12 mouse cellular contexts compared by ENCODE assay signal in genomic region chr2:172958579-172958978, GRCm38 (mm10). TPM values are rescaled to one million over a fixed set of nuclear protein-coding genes. Genes with fewer than 3 reads are reported as not detected.
DNase-seq lines count a peak whose midpoint lies in the region; ATAC-seq lines count a peak whose summit lies in the region.
"Had no signal": no experiment of that assay in that cellular context is flagged by ENCODE, and none has a peak within 500 bp of the region (broad histone marks: within the 10 kb centered on the region; RNA-seq: fewer than 3 reads in every experiment).

No protein-coding gene starts in this region.

- no peaks in the 10 kb centered on the region for H3K36me3 ChIP-seq in kidney, embryonic 15.5 days
- H3K36me3 ChIP-seq in embryonic facial prominence, embryonic 11.5 days (replicated peaks; ENCODE audit: control insufficient read depth, insufficient read depth, low read depth, low read length): no peaks in the 10 kb centered on the region
- H3K36me3 ChIP-seq in hindbrain, embryonic 11.5 days (ENCODE audit: control insufficient read depth, insufficient read depth, low read length): no peaks in the 10 kb centered on the region
- no peaks in the 10 kb centered on the region for H3K36me3 ChIP-seq in midbrain, embryonic 14.5 days (ENCODE audit: control insufficient read depth, insufficient read depth, low read length)
- H3K36me3 ChIP-seq: heart, embryonic 12.5 days had no signal

- peak; percentile 82 for ATAC-seq in kidney, embryonic 15.5 days (replicated peaks; ENCODE audit: low FRiP score)
- peak; percentile 54 for ATAC-seq in embryonic facial prominence, embryonic 11.5 days (replicated peaks; ENCODE audit: insufficient number of reproducible peaks, low FRiP score, low TSS enrichment, low read depth)
- ATAC-seq in hindbrain, embryonic 11.5 days (ENCODE audit: low FRiP score): peak; percentile 78; the same call in 1 of the 2 replicates
- no peak for ATAC-seq in midbrain, embryonic 14.5 days (ENCODE audit: low FRiP score, low TSS enrichment)
- ATAC-seq in megakaryocyte-erythroid progenitor cell, adult 5-6 weeks (replicated peaks; ENCODE audit: low FRiP score, low TSS enrichment, poor library complexity, severe bottlenecking): no peak

- peak overlapping the region; percentile 73 for H3K27ac ChIP-seq in kidney, embryonic 15.5 days
- H3K27ac ChIP-seq in embryonic facial prominence, embryonic 11.5 days (replicated peaks; ENCODE audit: low read depth, low read length): peak overlapping the region; percentile 47; the same call in 1 of the 2 replicates
- 0 out of 2 replicates have a peak overlapping the region, but pooled peaks have one; percentile 27 for H3K27ac ChIP-seq in hindbrain, embryonic 11.5 days (ENCODE audit: low read depth, low read length)
- H3K27ac ChIP-seq in midbrain, embryonic 14.5 days (replicated peaks; ENCODE audit: low read depth, low read length): no peak overlapping the region

- no peak overlapping the region for H3K9ac ChIP-seq in kidney, embryonic 15.5 days
- H3K9ac ChIP-seq in embryonic facial prominence, embryonic 11.5 days (replicated peaks; ENCODE audit: low read length): peak overlapping the region; percentile 19; the same call in 1 of the 2 replicates
- H3K9ac ChIP-seq in hindbrain, embryonic 11.5 days (ENCODE audit: low read depth, low read length): no peak overlapping the region
- H3K9ac ChIP-seq in midbrain, embryonic 14.5 days (replicated peaks; ENCODE audit: low read length): no peak overlapping the region
- H3K9ac ChIP-seq: heart, embryonic 12.5 days had no signal

- H3K9me3 ChIP-seq in kidney, embryonic 15.5 days (replicated peaks): peaks cover 10% of the 10 kb centered on the region; the same call in 1 of the 2 replicates
- H3K9me3 ChIP-seq in embryonic facial prominence, embryonic 11.5 days (replicated peaks; ENCODE audit: control insufficient read depth, low read length): no peaks in the 10 kb centered on the region
- H3K9me3 ChIP-seq in hindbrain, embryonic 11.5 days (ENCODE audit: control insufficient read depth, low read length): 0 out of 2 replicates have a peak, but pooled peaks cover 2% of the 10 kb centered on the region
- peaks cover 5% of the 10 kb centered on the region; the same call in 1 of the 2 replicates for H3K9me3 ChIP-seq in midbrain, embryonic 14.5 days (ENCODE audit: control insufficient read depth, low read length)

- peaks cover 29% of the 10 kb centered on the region for H3K4me1 ChIP-seq in kidney, embryonic 15.5 days
- H3K4me1 ChIP-seq in embryonic facial prominence, embryonic 11.5 days (ENCODE audit: control insufficient read depth, insufficient read depth, low read length): 0 out of 2 replicates have a peak, but pooled peaks cover 2% of the 10 kb centered on the region
- 0 out of 2 replicates have a peak, but pooled peaks cover 2% of the 10 kb centered on the region for H3K4me1 ChIP-seq in hindbrain, embryonic 11.5 days (replicated peaks; ENCODE audit: control insufficient read depth, insufficient read depth, low read length)
- peaks cover 7% of the 10 kb centered on the region; the same call in 1 of the 2 replicates for H3K4me1 ChIP-seq in midbrain, embryonic 14.5 days (ENCODE audit: control insufficient read depth, insufficient read depth, low read length)

- DNase-seq in kidney, postnatal 10 days: no peak
- peak; percentile 55 for DNase-seq in embryonic facial prominence, embryonic 11.5 days (ENCODE audit: low spot score)
- peak; percentile 51 for DNase-seq in hindbrain, embryonic 11.5 days (ENCODE audit: low spot score)
- DNase-seq in midbrain, embryonic 14.5 days: peak; percentile 37
- no peak for DNase-seq in left cerebral cortex, postnatal 36 days (ENCODE audit: low spot score in 2 of 2)
- DNase-seq in left cerebral cortex, adult 11 months (ENCODE audit: low spot score): no peak
- DNase-seq: cerebellum, postnatal 25 days; kidney, postnatal 14 days; lung, postnatal 14 days had no signal

- H3K4me3 ChIP-seq in kidney, embryonic 15.5 days (replicated peaks): no peak overlapping the region
- no peak overlapping the region for H3K4me3 ChIP-seq in embryonic facial prominence, embryonic 11.5 days (ENCODE audit: low read depth, low read length)
- H3K4me3 ChIP-seq in hindbrain, embryonic 11.5 days (ENCODE audit: low read depth, low read length): no peak overlapping the region
- no peak overlapping the region for H3K4me3 ChIP-seq in midbrain, embryonic 14.5 days (replicated peaks; ENCODE audit: low read depth, low read length)
- H3K4me3 ChIP-seq: heart, embryonic 12.5 days had no signal

- intact Hi-C loops in left cerebral cortex, postnatal 36 days (cut with DNase I): no loop called here

- no peaks in the 10 kb centered on the region for H3K27me3 ChIP-seq in kidney, embryonic 15.5 days
- H3K27me3 ChIP-seq in embryonic facial prominence, embryonic 11.5 days (ENCODE audit: control insufficient read depth, insufficient read depth, low read length): no peaks in the 10 kb centered on the region
- no peaks in the 10 kb centered on the region for H3K27me3 ChIP-seq in hindbrain, embryonic 11.5 days (ENCODE audit: control insufficient read depth, insufficient read depth, low read length)
- H3K27me3 ChIP-seq in midbrain, embryonic 14.5 days (ENCODE audit: control insufficient read depth, insufficient read depth, low read length): no peaks in the 10 kb centered on the region
- H3K27me3 ChIP-seq: heart, embryonic 12.5 days had no signal

- WGBS in kidney, embryonic 15.5 days: 4% methylated on average over 5 of the region's 5 CpGs
- 9% methylated on average over 5 of the region's 5 CpGs for WGBS in embryonic facial prominence, embryonic 11.5 days
- WGBS in hindbrain, embryonic 11.5 days: 6% methylated on average over 5 of the region's 5 CpGs
- WGBS in midbrain, embryonic 14.5 days: 4% methylated on average over 5 of the region's 5 CpGs

- H3K4me2 ChIP-seq in kidney, embryonic 15.5 days: no peak overlapping the region
- H3K4me2 ChIP-seq in embryonic facial prominence, embryonic 11.5 days (ENCODE audit: low read depth, low read length): no peak overlapping the region
- H3K4me2 ChIP-seq in hindbrain, embryonic 11.5 days (replicated peaks; ENCODE audit: low read depth, low read length): no peak overlapping the region
- no peak overlapping the region for H3K4me2 ChIP-seq in midbrain, embryonic 14.5 days (ENCODE audit: low read length)
- H3K4me2 ChIP-seq: heart, embryonic 12.5 days had no signal

RNA-seq across cellular contexts. Expression of gene Bmp7, which starts 18.5 kb away (rescaled TPM):
- polyA plus RNA-seq in kidney, embryonic 15.5 days (2015; fragmentation: Nextera tagmentation; extraction: Ambion mirVana): 43.0 and 46.3 TPM in 2 replicates
- polyA plus RNA-seq in embryonic facial prominence, embryonic 11.5 days (2014; fragmentation: Nextera tagmentation; extraction: Ambion mirVana): 26.2 and 26.6 TPM in 2 replicates
- polyA plus RNA-seq in hindbrain, embryonic 11.5 days (2014; fragmentation: Nextera tagmentation; extraction: Ambion mirVana): 16.6 and 17.9 TPM in 2 replicates
- polyA plus RNA-seq in midbrain, embryonic 14.5 days (2014; fragmentation: Nextera tagmentation; extraction: Ambion mirVana): 3.1 and 13.2 TPM in 2 replicates
- total RNA-seq in megakaryocyte-erythroid progenitor cell, adult 5-6 weeks (2014; fragmentation: Nextera tagmentation): not detected in 2 replicates
- not detected in 2 replicates for total RNA-seq in megakaryocyte-erythroid progenitor cell, adult 5-6 weeks (2017)
- total RNA-seq in left cerebral cortex, postnatal 36 days (2021): 10 to 100 TPM in 1 of 2 experiments, 1 to 10 TPM in 1; 9.4 to 12.7 TPM

RNA-seq across cellular contexts. Expression of gene Spo11, which starts 18.9 kb away (rescaled TPM):
- 0.08 and 0.09 TPM in 2 replicates for polyA plus RNA-seq in kidney, embryonic 15.5 days (2015; fragmentation: Nextera tagmentation; extraction: Ambion mirVana)
- polyA plus RNA-seq in embryonic facial prominence, embryonic 11.5 days (2014; fragmentation: Nextera tagmentation; extraction: Ambion mirVana): 0.94 and 1.4 TPM in 2 replicates
- polyA plus RNA-seq in hindbrain, embryonic 11.5 days (2014; fragmentation: Nextera tagmentation; extraction: Ambion mirVana): 0.71 and 0.74 TPM in 2 replicates
- polyA plus RNA-seq in midbrain, embryonic 14.5 days (2014; fragmentation: Nextera tagmentation; extraction: Ambion mirVana): 0.68 TPM in 1 of 2 replicates, not detected in the other
- total RNA-seq in megakaryocyte-erythroid progenitor cell, adult 5-6 weeks (2014; fragmentation: Nextera tagmentation): 2.1 and 2.6 TPM in 2 replicates
- 0.53 TPM in 1 of 2 replicates, not detected in the other for total RNA-seq in megakaryocyte-erythroid progenitor cell, adult 5-6 weeks (2017)
- total RNA-seq in left cerebral cortex, postnatal 36 days (2021): under 1 TPM; 0.17 to 0.70 TPM

RNA-seq across cellular contexts. Expression of gene Rae1, which starts 41.3 kb away (rescaled TPM):
- 138 and 145 TPM in 2 replicates for polyA plus RNA-seq in kidney, embryonic 15.5 days (2015; fragmentation: Nextera tagmentation; extraction: Ambion mirVana)
- polyA plus RNA-seq in embryonic facial prominence, embryonic 11.5 days (2014; fragmentation: Nextera tagmentation; extraction: Ambion mirVana): 155 and 158 TPM in 2 replicates
- 134 TPM in 2 replicates for polyA plus RNA-seq in hindbrain, embryonic 11.5 days (2014; fragmentation: Nextera tagmentation; extraction: Ambion mirVana)
- polyA plus RNA-seq in midbrain, embryonic 14.5 days (2014; fragmentation: Nextera tagmentation; extraction: Ambion mirVana): 115 and 127 TPM in 2 replicates
- total RNA-seq in megakaryocyte-erythroid progenitor cell, adult 5-6 weeks (2014; fragmentation: Nextera tagmentation): 142 and 149 TPM in 2 replicates
- total RNA-seq in megakaryocyte-erythroid progenitor cell, adult 5-6 weeks (2017): 79.4 and 102 TPM in 2 replicates
- total RNA-seq in left cerebral cortex, postnatal 36 days (2021): 10 to 100 TPM; 57.9 to 58.8 TPM

Comparison
In these comparisons a context has a peak if more than half of its experiments do, and no peak if none do; other contexts are left out.
1. ATAC-seq: peak in kidney, embryonic 15.5 days (single experiment), embryonic facial prominence, embryonic 11.5 days (single experiment) and hindbrain, embryonic 11.5 days (single experiment); none in midbrain, embryonic 14.5 days (single experiment) and megakaryocyte-erythroid progenitor cell, adult 5-6 weeks (single experiment).
2. DNase-seq: peak in embryonic facial prominence, embryonic 11.5 days (single experiment), hindbrain, embryonic 11.5 days (single experiment) and midbrain, embryonic 14.5 days (single experiment); none in kidney, postnatal 10 days (single experiment), left cerebral cortex, postnatal 36 days (0 of 2) and left cerebral cortex, adult 11 months (single experiment).